Mouse (Mus musculus) regulatory T cell (primary cell): ENCODE measurements around the gene E330017A01Rik.

ENCODE experiments used
- in situ Hi-C: fragments of 300-600 bp; cut with MboI, MseI; formaldehyde crosslinking; loops from one replicate; pipeline ENCODE4 v1.15.1; 2025; ENCODE audit warnings: high pct_unique_total_duplicates

The E330017A01Rik gene

GRCm38 (mm10) chr16:58603831-58604230 is 34.7 kb downstream of the E330017A01Rik start:
- in situ Hi-C loops: no loop called here

- in situ Hi-C loops: no loop called here
Observed at GRCm38 (mm10) chr16:58600846-58601245, 37.7 kb downstream of the E330017A01Rik start.

- in situ Hi-C loops: no loop called here
Observed at GRCm38 (mm10) chr16:58591299-58591698, 47.2 kb downstream of the E330017A01Rik start.

DNA sequence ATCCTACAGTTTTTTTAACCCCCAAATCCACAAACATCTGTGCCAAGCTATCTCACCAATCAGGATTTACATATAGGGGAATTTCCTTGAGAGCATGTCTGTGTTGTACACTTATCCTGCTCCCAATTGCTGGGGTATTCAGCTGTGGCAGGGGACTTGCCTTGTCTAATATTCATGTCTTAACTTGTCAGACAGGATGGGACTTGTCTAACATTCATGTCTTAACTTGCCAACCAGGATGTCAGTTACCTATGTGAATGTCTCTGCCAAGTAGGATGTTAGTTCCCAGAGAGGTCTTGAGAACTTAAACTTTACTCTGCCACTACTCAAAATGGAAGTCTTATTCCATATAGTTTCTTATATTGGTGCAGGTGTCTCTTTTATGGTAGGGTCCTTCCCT is 49.1 kb downstream of the E330017A01Rik start:
- in situ Hi-C loops: no loop called here
